Mouse (Mus musculus): ENCODE data around the gene Atp6v1f. TPM values are rescaled to one million over a fixed set of nuclear protein-coding genes. Genes with fewer than 3 reads are reported as not detected.

The Atp6v1f gene
- total RNA-seq, 1 experiment, result 182 TPM

DNA sequence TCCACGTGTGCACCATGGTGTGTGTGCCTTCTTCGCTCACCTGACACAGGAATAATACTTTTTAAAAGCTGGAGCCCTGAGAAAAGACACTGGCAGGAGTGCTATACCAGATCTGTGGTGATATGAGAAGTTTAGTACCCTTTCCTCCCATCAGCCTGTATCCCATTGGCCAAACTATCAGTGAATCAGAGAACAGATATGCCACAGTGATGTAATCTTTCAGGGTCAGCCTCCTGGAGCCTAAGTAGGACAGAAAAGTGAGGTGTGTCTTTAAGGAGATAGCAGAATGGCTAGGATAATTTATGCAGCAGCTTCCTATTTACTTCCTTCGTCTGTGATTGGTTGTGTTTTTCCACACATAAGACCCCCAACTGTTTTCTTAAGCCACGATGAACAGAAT lies 39.3 kb upstream of the Atp6v1f start:
- Histone ChIP-seq H3K27ac (ENCODE audit: insufficient read depth, low read depth, low read length, poor library complexity, severe bottlenecking) (no peak overlapping the region), H3K4me3 (ENCODE audit: insufficient read depth in 1 of 2, low read depth in 1 of 2, low read length in 2 of 2, poor library complexity in 1 of 2, severe bottlenecking in 1 of 2) (no peak overlapping the region), H3K4me1 (ENCODE audit: control insufficient read depth in 2 of 2, insufficient read depth in 2 of 2, low read length in 2 of 2, poor library complexity in 1 of 2) (peaks cover 0 to 2% of the 10 kb centered on the region in 2 experiments; a peak in 1 of 4 replicates), H3K9me3 (ENCODE audit: control insufficient read depth, insufficient read depth, low read depth, low read length) (no peaks in the 10 kb centered on the region), H3K9ac (ENCODE audit: insufficient read depth, low read depth, low read length, poor library complexity, severe bottlenecking) (no peak overlapping the region), H3K36me3 (ENCODE audit: control insufficient read depth, insufficient read depth, low read length, poor library complexity, severe bottlenecking) (no peaks in the 10 kb centered on the region)
- in situ Hi-C loops (cut with MboI; ENCODE audit: low sequenced_read_pairs in 2 of 2, unreplicated experiment in 2 of 2), result no loop called here
- no peak for DNase-seq (ENCODE audit: low read depth, low spot score)
- TF ChIP-seq ZC3H11A (IDR thresholded peaks at IDR 0.05; ENCODE audit: borderline replicate concordance, low read depth, low read length), result no peak
- no peak for TF ChIP-seq HCFC1 (IDR thresholded peaks at IDR 0.05; ENCODE audit: borderline replicate concordance, insufficient read depth, low read length)
- TF ChIP-seq ZNF384 (IDR thresholded peaks at IDR 0.05; ENCODE audit: low read depth, low read length), result no peak
- no peak for TF ChIP-seq MAFK (IDR thresholded peaks at IDR 0.05; ENCODE audit: insufficient read depth, low read depth, low read length)
- TF ChIP-seq CHD2 (IDR thresholded peaks at IDR 0.05; ENCODE audit: low read depth, low read length), result no peak

DNA sequence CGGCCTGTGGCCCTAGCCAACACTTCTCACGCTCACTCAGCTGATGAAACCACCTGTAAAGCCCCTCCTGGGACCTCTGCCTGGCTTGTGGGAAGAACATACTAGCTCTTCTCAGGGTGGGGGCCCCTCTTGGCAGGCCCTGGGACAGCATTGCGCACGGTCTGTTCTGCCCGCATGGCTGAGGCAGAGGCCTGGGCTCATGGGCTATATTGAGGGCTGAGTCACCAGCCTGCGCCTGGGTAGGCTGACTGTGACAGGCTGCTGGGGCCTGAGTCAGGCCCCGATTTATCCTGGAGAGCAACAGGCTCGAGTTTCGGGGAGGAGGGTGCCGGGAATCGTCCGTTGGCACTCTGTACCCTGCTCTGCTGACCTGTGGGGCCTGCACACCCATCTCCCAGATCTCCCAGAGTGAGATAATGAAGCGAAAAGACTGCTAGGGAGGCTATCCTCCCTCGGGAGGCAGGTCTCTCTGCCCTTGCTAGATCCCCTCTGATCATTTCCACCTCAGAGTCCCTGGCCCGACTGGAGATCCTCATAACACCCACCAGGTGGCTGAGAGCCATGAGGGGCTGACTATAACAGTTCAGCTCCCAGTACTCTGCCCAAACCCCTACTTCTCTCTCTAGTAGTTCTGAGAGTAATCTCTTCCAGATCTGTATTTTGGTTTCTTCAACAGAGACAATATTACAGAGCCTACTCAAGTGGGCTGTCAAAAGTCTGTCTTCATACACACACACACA lies 36.7 kb upstream of the Atp6v1f start:
- in situ Hi-C loops (cut with MboI; ENCODE audit: low sequenced_read_pairs in 2 of 2, unreplicated experiment in 2 of 2), result no loop called here
- peaks cover 0 to 15% of the 10 kb centered on the region in 2 experiments; a peak in 2 of 4 replicates for H3K4me1 ChIP-seq (ENCODE audit: control insufficient read depth in 2 of 2, insufficient read depth in 2 of 2, low read length in 2 of 2, poor library complexity in 1 of 2)
- no peak overlapping the region for H3K9ac ChIP-seq (ENCODE audit: insufficient read depth, low read depth, low read length, poor library complexity, severe bottlenecking)

DNA sequence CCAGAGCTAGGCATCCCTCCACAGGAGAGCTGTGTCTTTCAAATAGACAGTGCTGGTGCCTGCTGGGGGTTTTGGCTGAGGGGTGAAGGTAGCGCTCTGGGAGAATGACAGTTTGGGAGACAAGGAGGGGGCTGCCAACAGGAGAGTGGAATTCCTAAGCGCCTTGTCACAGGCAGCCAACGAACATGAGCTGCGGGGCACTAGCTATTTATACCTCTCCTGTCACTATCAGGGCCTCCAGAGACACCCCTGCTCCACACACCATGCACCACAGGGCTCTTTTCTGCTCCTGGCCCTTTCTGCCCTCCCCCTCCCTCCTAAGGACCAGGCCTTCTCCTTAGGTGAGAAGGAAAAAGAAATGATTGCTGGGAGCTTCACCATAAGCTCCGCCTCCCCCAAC lies 36.0 kb upstream of the Atp6v1f start:
- no peaks in the 10 kb centered on the region for H3K9me3 ChIP-seq (ENCODE audit: control insufficient read depth, insufficient read depth, low read depth, low read length)
- DNase-seq (ENCODE audit: low read depth, low spot score), result no peak
- no peak overlapping the region for H3K27ac ChIP-seq (ENCODE audit: insufficient read depth, low read depth, low read length, poor library complexity, severe bottlenecking)
- H3K4me3 ChIP-seq (ENCODE audit: insufficient read depth in 1 of 2, low read depth in 1 of 2, low read length in 2 of 2, poor library complexity in 1 of 2, severe bottlenecking in 1 of 2), result no peak overlapping the region
- TF ChIP-seq CHD2 (IDR thresholded peaks at IDR 0.05; ENCODE audit: low read depth, low read length), result no peak
- no peak for TF ChIP-seq ZC3H11A (IDR thresholded peaks at IDR 0.05; ENCODE audit: borderline replicate concordance, low read depth, low read length)
- no peak for TF ChIP-seq HCFC1 (IDR thresholded peaks at IDR 0.05; ENCODE audit: borderline replicate concordance, insufficient read depth, low read length)
- TF ChIP-seq ZNF384 (IDR thresholded peaks at IDR 0.05; ENCODE audit: low read depth, low read length), result no peak
- TF ChIP-seq MAFK (IDR thresholded peaks at IDR 0.05; ENCODE audit: insufficient read depth, low read depth, low read length), result no peak
- no peak overlapping the region for H3K9ac ChIP-seq (ENCODE audit: insufficient read depth, low read depth, low read length, poor library complexity, severe bottlenecking)
- no peaks in the 10 kb centered on the region for H3K36me3 ChIP-seq (ENCODE audit: control insufficient read depth, insufficient read depth, low read length, poor library complexity, severe bottlenecking)
- in situ Hi-C loops (cut with MboI; ENCODE audit: low sequenced_read_pairs in 2 of 2, unreplicated experiment in 2 of 2), result no loop called here
- peaks cover 0 to 19% of the 10 kb centered on the region in 2 experiments; a peak in 2 of 4 replicates for H3K4me1 ChIP-seq (ENCODE audit: control insufficient read depth in 2 of 2, insufficient read depth in 2 of 2, low read length in 2 of 2, poor library complexity in 1 of 2)

More for the DNA sequence above, 36.7 kb upstream of the Atp6v1f start:
- no peaks in the 10 kb centered on the region for H3K36me3 ChIP-seq (ENCODE audit: control insufficient read depth, insufficient read depth, low read length, poor library complexity, severe bottlenecking)
- no peak overlapping the region for H3K4me3 ChIP-seq (ENCODE audit: insufficient read depth in 1 of 2, low read depth in 1 of 2, low read length in 2 of 2, poor library complexity in 1 of 2, severe bottlenecking in 1 of 2)
- no peak for DNase-seq (ENCODE audit: low read depth, low spot score)
- H3K27ac ChIP-seq (ENCODE audit: insufficient read depth, low read depth, low read length, poor library complexity, severe bottlenecking), result no peak overlapping the region
- TF ChIP-seq ZNF384 (IDR thresholded peaks at IDR 0.05; ENCODE audit: low read depth, low read length) (no peak), CHD2 (IDR thresholded peaks at IDR 0.05; ENCODE audit: low read depth, low read length) (no peak), MAFK (IDR thresholded peaks at IDR 0.05; ENCODE audit: insufficient read depth, low read depth, low read length) (no peak), ZC3H11A (IDR thresholded peaks at IDR 0.05; ENCODE audit: borderline replicate concordance, low read depth, low read length) (no peak), HCFC1 (IDR thresholded peaks at IDR 0.05; ENCODE audit: borderline replicate concordance, insufficient read depth, low read length) (no peak)
- no peaks in the 10 kb centered on the region for H3K9me3 ChIP-seq (ENCODE audit: control insufficient read depth, insufficient read depth, low read depth, low read length)

DNA sequence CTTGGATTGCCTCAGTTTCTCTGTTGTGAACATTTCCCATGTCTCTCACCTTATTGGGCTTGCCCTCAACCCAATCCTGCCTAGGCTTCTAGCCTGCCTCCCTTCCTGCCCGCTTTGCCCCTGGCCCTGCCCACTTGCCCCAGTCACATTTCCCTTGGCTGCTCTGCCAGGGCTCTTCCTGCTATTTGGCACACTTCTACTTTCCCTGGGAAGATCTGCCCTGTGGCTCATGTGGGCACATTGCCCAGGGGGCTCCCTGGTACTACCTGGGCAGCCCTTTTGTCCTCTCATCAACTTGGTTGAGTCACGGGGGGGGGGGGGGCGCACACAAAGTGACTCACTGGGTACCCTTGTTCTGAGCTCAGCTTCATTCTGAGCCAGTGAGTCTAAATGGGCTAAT lies 35.4 kb upstream of the Atp6v1f start:
- Histone ChIP-seq H3K4me1 (ENCODE audit: control insufficient read depth in 2 of 2, insufficient read depth in 2 of 2, low read length in 2 of 2, poor library complexity in 1 of 2) (peaks cover 0 to 23% of the 10 kb centered on the region in 2 experiments; a peak in 2 of 4 replicates), H3K36me3 (ENCODE audit: control insufficient read depth, insufficient read depth, low read length, poor library complexity, severe bottlenecking) (no peaks in the 10 kb centered on the region), H3K4me3 (ENCODE audit: insufficient read depth in 1 of 2, low read depth in 1 of 2, low read length in 2 of 2, poor library complexity in 1 of 2, severe bottlenecking in 1 of 2) (no peak overlapping the region), H3K9me3 (ENCODE audit: control insufficient read depth, insufficient read depth, low read depth, low read length) (no peaks in the 10 kb centered on the region), H3K27ac (ENCODE audit: insufficient read depth, low read depth, low read length, poor library complexity, severe bottlenecking) (no peak overlapping the region), H3K9ac (ENCODE audit: insufficient read depth, low read depth, low read length, poor library complexity, severe bottlenecking) (no peak overlapping the region)
- in situ Hi-C loops (cut with MboI; ENCODE audit: low sequenced_read_pairs in 2 of 2, unreplicated experiment in 2 of 2), result no loop called here
- DNase-seq (ENCODE audit: low read depth, low spot score), result no peak
- TF ChIP-seq CHD2 (IDR thresholded peaks at IDR 0.05; ENCODE audit: low read depth, low read length) (no peak), HCFC1 (IDR thresholded peaks at IDR 0.05; ENCODE audit: borderline replicate concordance, insufficient read depth, low read length) (no peak), MAFK (IDR thresholded peaks at IDR 0.05; ENCODE audit: insufficient read depth, low read depth, low read length) (no peak), ZNF384 (IDR thresholded peaks at IDR 0.05; ENCODE audit: low read depth, low read length) (no peak), ZC3H11A (IDR thresholded peaks at IDR 0.05; ENCODE audit: borderline replicate concordance, low read depth, low read length) (no peak)
